ENCODE assay signal across 11 mouse cellular contexts in the genomic region with DNA sequence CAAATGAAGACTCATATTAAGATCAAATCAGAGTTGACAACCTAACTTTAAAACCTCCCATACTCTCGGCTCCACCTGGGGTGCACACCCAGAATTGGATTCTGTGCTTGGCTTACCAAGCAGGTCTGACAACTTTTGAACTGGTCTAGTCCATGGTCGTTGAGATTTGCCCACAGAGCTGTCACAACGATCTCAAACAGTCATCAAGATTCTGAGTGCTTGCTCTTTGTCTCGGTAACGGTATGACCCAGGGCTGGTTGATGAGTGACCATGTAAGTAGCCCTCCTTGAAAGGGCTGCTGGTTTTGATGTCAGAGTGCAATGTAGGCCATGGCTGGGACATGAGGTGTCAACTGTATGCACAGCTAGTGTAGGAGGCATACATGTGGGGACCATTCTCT. TPM values are rescaled to one million over a fixed set of nuclear protein-coding genes. Genes with fewer than 3 reads are reported as not detected.
DNase-seq lines count a peak whose midpoint lies in the region; TF ChIP-seq lines count a peak whose summit lies in the region.
"Had no signal": no experiment of that assay in that cellular context is flagged by ENCODE, and none has a peak within 500 bp of the region (broad histone marks: within the 10 kb centered on the region; RNA-seq: fewer than 3 reads in every experiment).

No protein-coding gene starts in this region.

- H3K36me3 ChIP-seq in heart, embryonic 10.5 days = 0 out of 2 replicates have a peak, but pooled peaks cover 4% of the 10 kb centered on the region

- H3K4me1 ChIP-seq in heart, embryonic 10.5 days = peaks cover 28% of the 10 kb centered on the region
- no peaks in the 10 kb centered on the region for H3K4me1 ChIP-seq in cerebellum, adult 2 months (ENCODE audit: control insufficient read depth, insufficient read depth, low read length)

- TF ChIP-seq CTCF in cerebellum, adult 2 months (IDR thresholded peaks at IDR 0.05; ENCODE audit: borderline replicate concordance, insufficient read depth, low read depth, low read length) = no peak

- no peak for TF ChIP-seq POLR2A in cerebellum, adult 2 months (IDR thresholded peaks at IDR 0.05; ENCODE audit: borderline replicate concordance, insufficient read depth, low read length)

- intact Hi-C loops in heart, postnatal 14 days (cut with DNase I) = no loop called here

- H3K9me3 ChIP-seq in heart, embryonic 10.5 days = no peaks in the 10 kb centered on the region

- H3K27ac ChIP-seq in heart, embryonic 10.5 days = peak overlapping the region; percentile 69; the same call in 1 of the 2 replicates
- H3K27ac ChIP-seq in cerebellum, adult 2 months (ENCODE audit: insufficient read depth, low read length) = no peak overlapping the region

- H3K27me3 ChIP-seq in heart, embryonic 10.5 days (ENCODE audit: insufficient read depth, poor library complexity, severe bottlenecking) = no peaks in the 10 kb centered on the region
- no peaks in the 10 kb centered on the region for H3K27me3 ChIP-seq in cerebellum, adult 2 months (ENCODE audit: control insufficient read depth, insufficient read depth, low read length)

- H3K4me3 ChIP-seq in heart, embryonic 10.5 days = no peak overlapping the region
- no peak overlapping the region for H3K4me3 ChIP-seq in cerebellum, adult 2 months (replicated peaks; ENCODE audit: insufficient read depth, low read depth, low read length)

- 54% methylated on average over 5 of the region's 5 CpGs for WGBS in heart, embryonic 10.5 days
- 62% methylated on average over 5 of the region's 5 CpGs for WGBS in cerebellum, adult 2 months

- no peak for DNase-seq in heart, embryonic 10.5 days (ENCODE audit: low spot score)
- DNase-seq in heart, postnatal 14 days = no peak
- peak; percentile 49 to 56 for DNase-seq in urinary bladder, postnatal 36 days (ENCODE audit: low spot score in 2 of 2)
- no peak for DNase-seq in urinary bladder, postnatal 10 days (ENCODE audit: low spot score)
- DNase-seq in lung, postnatal 10 days = peak; percentile 59
- DNase-seq in right cerebral cortex, adult 2 months (ENCODE audit: low spot score in 2 of 2) = no peak
- DNase-seq in cerebellum, adult 2 months = no peak
- no peak for DNase-seq in frontal cortex, postnatal 25 days (ENCODE audit: low spot score in 2 of 2)
- DNase-seq: adrenal gland, adult 2 months; cerebellum, adult 9-11 months; forebrain, postnatal 0 days had no signal

RNA-seq across cellular contexts. Expression of gene Rasl11b, which starts 58.7 kb away (rescaled TPM):
- polyA plus RNA-seq in heart, embryonic 10.5 days (2016; fragmentation: Nextera tagmentation; extraction: Ambion mirVana) = 58.3 and 65.9 TPM in 2 replicates
- total RNA-seq in heart, postnatal 14 days (2021) = 10 to 100 TPM; 27.7 to 33.0 TPM
- polyA plus RNA-seq in cerebellum, adult 2 months (2012; rRNA removed) = 40.7 and 44.3 TPM in 2 replicates

Comparison
In these comparisons a context has a peak if more than half of its experiments do, and no peak if none do; other contexts are left out.
1. DNase-seq: peak in urinary bladder, postnatal 36 days (2 of 2) and lung, postnatal 10 days (single experiment); none in heart, embryonic 10.5 days (single experiment), heart, postnatal 14 days (0 of 2), urinary bladder, postnatal 10 days (single experiment), right cerebral cortex, adult 2 months (0 of 2), cerebellum, adult 2 months (0 of 2) and frontal cortex, postnatal 25 days (0 of 2).